Mouse (Mus musculus) c-Kit-positive CD71-positive TER-119-positive erythroid progenitor cells, embryonic 14.5 days (primary cell): Measurements from ENCODE around the gene Commd3.

ENCODE experiments used
- DNase-seq: peaks from one replicate; pipeline ENCODE4 v3.0.0-alpha.2; 2013; ENCODE audit warnings: low spot score

Commd3 gene

GRCm38 (mm10) chr2:18724462-18724861 is 52.3 kb downstream of the Commd3 start:
- DNase-seq, result no peak
